Mouse (Mus musculus): ENCODE data around the gene Mipol1.

Mipol1 gene

DNA sequence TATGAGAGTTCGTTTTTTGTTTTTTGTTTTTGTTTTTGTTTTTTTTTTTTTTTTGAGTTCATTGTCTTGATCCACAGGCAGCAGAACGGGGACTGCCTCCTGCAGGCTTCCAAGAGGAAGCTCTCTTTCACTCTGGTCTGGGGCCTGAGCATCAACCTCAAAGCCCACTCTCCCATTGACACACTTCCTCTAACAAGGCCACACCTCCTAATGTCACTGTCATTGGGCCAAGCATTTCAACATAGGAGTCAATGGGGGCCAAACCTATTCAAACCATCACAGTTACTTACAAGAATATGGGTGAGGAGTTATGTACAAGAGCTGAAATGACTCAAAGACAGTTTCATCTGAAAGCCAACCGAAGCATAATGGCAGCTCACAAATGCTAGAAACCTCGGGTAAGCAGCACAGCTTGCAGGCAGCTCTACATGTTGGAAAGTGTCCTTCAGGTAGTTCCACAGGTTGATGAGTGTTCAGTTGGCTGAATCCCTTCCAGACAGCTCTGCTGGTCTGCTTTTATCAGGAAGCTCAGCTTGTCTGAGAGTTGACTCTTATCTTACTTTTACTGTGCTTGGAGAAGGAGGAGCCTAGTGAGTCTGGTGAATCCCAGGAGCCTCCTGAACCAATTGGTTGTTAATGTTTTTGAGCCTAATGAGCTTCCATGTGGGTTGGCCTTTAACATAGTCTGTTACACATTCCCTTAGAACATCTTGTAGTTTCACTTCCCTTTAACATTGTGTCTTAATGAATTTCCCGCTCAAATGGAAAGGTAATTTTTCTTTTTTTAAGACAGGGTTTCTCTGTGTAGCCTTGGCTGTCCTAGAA, 13.7 kb downstream of the Mipol1 start:
- 88% methylated on average over 5 of the region's 5 CpGs for WGBS

DNA sequence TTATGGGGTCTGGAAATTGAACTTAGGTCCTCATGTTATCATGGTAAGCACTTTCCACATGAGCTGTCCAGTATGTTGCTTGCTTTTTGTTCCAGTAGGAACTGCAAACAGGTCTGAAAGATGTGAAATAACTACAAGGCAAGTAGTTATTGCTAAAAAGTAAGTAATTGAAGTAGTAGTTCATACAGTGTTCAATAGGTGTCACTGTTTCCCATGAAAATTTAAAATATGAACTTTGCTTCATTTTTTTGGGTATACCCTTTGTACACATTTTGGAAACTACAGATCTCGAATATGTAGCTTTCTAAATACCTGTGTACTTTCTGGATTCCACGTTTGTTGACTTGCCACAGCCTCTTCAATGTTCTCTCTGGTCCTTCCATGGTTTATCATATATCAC, 28.3 kb downstream of the Mipol1 start:
- WGBS, result 47% methylated on average over 2 of the region's 2 CpGs

DNA sequence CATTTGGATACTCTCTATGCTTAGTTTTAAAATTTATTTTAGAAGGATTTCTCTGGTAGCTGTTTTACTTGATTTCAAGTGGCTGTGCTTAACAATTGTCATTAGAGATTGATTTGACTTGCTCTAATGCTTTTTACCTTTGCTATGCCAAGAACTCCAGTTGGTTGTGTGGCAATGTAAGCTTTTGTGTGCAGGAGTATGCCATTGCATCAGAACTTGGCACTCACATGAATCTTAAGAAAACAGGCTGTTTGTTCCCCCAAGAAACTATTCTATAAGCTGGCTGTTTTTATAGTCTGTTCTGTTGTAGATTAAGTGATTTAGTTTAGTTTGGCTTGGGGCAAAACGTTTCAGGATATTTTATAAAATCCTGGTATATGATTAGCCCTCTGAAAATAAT, 45.2 kb downstream of the Mipol1 start:
- WGBS, result 50% methylated on average over 1 of the region's 1 CpGs

DNA sequence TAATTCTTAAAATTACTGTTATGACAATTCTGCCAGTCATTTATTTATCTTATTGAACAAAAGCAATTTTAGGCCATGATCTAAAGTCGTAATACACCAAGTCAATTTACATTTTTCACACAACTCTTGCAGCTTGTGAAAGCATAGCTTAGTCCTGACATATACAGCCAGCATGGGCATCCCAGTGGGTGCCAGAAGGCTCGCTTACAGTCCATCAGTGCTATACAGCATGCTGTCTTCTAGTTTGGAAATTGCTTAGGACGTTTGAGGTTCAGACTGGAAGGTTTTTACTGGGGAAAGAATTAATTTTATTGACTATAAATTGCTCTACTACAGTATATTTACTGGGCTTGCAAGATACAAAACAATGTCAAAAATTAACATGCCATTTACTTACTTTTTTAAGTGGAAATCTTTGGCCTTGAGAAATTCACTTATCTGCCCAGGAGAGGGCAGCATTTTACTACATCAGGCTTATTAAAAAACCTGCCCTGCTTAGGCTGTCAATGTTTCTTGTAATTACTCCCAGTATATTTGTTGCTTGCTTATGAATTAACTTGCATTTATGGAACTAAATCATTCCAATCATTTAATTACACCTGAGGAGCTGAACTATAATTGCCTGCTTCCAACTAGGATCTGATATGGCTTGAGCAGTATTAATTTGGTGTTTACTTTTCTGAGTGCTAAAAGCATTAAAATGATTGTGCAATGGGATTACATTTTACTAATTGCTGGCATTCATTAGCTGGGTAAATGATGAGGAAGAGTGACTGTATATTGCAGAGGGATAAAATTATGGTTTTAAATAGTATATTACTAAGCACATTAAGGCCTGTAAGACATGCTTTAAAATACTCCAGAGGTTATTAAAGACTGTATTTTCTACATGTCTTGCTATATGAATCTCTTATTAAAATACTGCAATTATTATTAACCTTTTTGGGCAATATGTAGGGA, 51.2 kb downstream of the Mipol1 start:
- WGBS, result 66% methylated on average over 3 of the region's 3 CpGs

DNA sequence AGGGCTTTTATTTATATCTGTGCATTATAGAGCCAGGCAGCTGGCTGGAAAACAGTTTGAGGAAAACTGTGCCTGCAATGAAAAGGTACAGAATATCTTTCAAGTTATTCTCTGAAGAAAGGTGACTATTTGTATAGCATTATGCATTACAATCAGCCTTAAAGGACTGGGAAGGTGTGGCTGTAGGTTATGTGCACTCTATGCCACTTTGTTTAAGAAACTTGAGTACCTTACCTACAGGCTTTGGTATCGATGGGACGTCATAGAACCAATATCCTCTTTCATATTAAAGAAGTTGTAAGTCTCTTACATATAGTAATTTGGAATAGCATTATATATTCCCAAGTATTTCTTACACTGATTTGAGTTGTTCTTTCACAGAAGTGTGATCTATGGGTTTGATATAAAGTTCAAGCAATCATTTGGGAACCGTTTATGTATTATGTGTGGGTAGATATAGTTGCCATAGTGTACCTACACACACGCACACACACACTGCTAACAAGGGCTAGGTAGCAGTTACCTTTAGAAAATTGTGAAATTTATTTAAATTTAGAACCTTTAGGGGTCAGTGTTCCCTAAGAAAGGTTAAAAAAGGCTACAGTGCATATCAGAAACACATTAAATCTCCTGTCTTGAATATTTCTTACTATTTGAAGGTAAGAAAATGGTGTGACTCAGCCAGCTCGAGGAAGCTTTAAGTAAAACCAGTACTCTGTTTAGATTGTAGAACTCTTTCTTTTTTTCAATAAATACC, 55.3 kb downstream of the Mipol1 start:
- WGBS, result 84% methylated on average over 5 of the region's 5 CpGs

DNA sequence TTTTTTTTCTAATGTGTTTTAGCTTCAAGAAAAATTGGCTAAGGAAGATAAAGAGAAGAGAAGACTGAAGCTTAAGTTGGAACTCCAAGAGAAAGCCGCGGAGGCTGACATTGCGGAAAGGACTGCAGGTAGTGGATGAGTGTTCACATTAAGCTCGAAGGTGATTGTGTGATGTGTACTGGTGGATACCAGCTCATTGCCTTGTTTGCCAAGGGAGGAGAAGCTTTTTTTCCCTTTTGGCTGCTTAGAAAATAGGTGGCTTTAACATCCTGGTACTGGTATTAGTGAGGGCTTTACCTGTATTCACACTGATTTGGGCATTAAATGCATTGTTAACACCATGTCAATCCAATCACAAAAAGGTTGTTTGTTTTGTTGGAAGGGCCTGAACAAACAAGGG, 77.1 kb downstream of the Mipol1 start:
- WGBS, result 97% methylated on average over 4 of the region's 4 CpGs

DNA sequence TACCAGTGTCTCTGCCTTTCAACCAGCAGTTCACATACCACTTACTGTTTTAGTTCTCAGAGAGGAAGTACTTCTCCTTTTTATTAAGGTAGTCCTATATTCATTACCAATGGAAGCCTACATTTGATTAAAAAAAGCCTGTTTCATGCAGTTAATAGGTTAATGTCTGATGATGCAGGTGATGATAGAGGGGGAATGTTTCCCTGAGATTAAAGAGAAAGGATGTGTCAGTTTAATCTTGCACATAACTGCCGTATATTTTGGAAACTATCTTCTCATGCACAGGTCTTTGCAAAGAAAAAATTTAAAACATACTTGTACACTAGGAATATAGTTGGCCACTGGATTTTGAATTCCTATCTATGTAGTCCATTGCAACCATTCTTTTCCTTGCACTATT, 77.5 kb downstream of the Mipol1 start:
- 96% methylated on average over 1 of the region's 1 CpGs for WGBS

DNA sequence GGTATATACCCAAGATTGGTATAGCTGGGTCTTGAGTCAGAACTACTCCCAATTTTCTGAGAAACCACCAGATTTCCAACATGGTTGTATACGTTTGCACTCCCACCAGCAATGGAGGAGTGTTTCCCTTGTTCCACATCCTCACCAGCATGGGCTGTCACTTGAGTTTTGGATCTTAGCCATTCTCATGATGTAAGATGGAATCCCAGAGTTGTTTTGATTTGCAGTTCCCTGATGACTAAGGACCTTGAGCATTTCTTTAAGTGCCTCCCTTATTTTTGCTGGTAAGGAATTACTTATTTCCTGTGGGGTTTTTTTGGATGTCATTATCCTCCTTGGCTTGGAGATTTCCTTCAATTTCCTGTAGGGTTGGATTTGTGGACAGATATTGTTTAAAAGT, 108.8 kb downstream of the Mipol1 start:
- 76% methylated on average over 1 of the region's 1 CpGs for WGBS

DNA sequence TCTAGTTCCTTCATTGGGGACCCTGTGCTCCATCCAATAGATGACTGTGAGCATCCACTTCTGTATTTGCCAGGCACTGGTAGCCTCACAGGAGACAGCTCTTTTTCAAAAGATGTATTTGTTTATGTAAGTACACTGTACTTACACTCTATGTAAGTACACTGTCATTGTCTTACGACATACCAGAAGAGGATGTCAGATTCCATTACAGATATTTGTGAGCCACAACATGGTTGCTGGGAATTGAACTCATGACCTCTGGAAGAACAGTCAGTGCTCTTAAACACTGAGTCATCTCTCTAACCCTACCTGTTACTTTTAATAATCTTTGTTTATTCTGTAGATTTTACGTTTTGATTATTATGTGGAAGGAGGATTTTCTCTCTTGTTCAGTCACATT, 109.9 kb downstream of the Mipol1 start:
- WGBS, result 89% methylated on average over 2 of the region's 2 CpGs

DNA sequence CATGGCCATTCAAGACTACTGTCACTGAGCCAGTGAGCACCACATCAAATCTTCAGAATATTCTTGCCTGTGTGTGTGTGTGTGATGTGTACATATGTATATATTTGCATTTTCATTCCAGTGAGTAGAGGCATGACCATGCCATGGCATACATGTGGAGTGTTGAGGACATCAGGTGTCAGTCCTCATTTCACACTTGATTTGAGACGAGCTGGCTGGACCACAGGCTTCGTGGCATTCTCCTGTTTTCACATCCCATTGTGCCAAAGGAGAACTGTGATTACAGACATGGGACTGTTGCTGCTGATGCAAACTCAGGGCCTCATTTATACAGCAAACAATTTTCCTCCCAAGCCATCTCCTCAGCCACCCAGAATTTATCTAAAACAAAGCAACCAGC, 132.5 kb downstream of the Mipol1 start:
- WGBS, result 74% methylated on average over 2 of the region's 2 CpGs

DNA sequence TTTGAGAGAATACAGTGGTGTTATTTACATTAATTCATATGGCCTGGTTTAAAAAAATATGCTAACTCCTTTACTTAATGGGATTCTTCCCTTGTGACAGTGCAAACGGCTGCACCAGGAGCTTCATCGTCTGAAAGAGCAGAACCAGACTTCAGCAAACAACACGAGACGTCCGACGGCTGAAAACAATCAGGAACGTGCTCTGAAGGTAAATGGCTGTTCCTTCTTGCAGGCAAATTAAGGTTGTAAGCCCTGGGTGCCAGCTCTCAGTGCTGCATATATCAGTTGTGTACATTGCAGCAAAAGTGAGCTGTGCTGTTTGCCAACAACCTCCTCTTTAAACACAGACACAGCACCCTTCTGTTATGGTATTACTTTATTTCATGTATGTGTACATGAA, 133.8 kb downstream of the Mipol1 start:
- WGBS, result 73% methylated on average over 7 of the region's 7 CpGs

DNA sequence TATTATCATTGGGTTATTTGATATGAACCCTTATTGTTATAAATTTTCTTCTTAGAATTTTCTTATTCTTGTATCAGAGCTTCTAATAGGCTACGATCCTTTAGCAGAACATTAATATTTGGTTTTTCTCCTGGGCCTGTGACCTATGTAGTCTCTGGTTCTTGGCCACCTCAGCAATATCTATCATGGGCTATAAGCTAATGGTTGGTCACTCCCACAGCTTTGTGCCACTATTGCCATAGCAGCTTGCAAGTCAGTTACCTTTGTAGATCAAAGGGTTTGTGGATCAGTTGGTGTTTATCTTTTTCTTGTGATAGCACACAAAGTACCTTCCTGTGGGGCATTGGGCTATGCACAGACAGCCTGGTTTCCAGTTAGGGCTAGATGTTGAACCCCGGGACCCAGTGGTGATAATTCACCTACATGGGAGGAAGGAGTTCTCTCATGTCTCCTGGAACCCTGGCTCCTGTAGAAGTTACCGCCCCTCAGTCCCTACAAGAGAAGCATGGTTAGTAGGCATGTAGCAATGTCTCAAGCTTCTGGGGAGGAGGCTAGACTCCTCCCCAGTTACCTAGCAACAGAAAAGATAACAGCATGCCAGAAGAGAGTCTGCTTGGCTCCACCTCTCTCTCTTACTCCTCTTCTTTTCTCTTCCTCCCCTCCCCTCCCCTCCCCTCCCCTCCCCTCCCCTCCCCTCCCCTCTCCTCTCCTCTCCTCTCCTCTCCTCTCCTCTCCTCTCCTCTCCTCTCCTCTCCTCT, 141.7 kb downstream of the Mipol1 start:
- WGBS, result 95% methylated on average over 3 of the region's 3 CpGs

DNA sequence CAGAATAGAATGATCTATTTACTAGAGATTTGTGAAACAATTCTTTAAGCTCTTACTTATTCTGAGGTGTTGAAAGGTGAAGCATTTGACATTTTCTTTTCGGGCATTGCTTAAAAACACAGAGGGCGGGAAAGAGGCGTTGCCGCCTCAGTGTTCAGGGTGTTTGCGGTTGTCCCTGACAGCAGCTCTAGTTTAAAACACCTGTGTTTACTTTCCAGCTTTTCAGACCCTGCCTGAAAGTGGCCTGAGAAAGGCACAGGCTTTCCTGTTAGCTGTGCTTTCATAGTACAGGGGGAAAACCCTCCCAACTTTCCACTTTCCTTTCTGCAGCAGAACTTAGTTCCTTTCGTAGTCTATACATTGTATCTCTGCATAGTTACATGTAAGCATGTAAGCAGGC, 152.6 kb downstream of the Mipol1 start:
- 74% methylated on average over 6 of the region's 6 CpGs for WGBS

DNA sequence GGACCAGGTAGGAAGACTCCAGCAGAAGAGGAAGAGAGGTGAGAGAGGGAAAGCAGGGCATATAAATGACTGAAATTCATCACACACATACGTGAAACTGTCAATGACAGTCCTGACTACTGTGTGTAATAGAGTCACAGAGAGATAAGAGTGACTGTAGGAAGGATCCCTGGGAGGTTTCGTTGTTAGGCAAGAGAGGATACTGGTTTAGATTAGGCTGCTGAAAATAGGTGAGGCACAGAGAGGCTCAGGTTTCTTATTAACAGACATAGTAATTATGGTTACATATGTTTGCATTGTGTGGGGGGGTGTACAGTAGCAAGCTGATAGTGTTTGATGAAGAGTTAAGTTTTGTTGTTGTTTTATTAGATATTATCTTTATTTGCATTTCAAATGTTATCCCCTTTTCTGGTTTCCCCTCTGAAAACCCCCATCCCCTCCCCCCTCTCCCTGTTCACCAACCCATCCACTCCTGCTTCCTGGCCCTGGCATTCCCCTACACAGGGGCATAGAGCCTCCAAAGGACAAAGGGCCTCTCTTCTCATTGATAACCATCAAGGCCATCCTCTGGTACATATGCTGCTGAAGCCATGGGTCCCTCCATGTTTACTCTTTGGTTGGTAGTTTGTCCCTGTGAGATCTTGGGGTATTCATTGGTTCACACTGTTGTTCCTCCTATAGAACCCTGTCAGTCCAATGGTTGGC, 157.5 kb downstream of the Mipol1 start:
- 94% methylated on average over 2 of the region's 2 CpGs for WGBS

DNA sequence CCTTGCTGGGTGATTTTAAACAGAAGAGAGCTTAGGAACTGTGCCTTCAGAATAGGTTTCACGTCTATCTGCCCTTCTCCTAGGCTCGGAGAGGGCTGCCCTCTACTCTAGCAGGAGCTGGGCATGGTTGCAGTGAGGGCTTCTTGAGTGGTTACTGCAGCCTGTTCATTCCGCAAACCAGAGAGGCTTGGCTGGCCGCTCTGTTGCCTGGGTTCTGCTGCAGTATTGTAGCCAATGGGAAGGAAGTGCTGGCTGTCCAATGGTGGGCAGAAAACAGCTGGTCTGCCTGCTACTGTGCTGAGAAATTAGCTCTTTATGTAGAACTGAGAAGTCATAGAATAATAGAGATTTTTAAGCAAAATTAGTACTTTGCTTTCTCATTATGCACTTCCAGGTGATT, 169.3 kb downstream of the Mipol1 start:
- WGBS, result 58% methylated on average over 4 of the region's 4 CpGs

DNA sequence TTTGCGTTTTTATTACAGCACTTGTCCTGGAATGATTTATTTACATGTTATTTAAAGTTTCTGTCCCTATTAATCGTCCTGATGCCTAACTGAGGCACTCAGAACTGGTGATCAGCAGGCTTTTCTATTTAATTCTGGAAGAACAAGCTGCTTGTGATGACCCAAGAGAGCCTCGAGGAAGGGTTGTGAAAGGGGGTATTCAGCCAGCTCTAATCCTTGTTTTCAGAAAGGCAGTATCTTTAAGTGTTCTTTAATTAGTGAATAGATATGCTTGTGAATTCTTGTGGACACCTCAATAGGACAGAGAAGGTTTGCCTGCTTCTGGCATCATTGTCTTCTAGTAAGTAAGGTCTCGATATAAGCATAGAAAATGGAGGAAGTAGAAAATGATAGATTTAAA, 170.0 kb downstream of the Mipol1 start:
- WGBS, result 48% methylated on average over 4 of the region's 4 CpGs

DNA sequence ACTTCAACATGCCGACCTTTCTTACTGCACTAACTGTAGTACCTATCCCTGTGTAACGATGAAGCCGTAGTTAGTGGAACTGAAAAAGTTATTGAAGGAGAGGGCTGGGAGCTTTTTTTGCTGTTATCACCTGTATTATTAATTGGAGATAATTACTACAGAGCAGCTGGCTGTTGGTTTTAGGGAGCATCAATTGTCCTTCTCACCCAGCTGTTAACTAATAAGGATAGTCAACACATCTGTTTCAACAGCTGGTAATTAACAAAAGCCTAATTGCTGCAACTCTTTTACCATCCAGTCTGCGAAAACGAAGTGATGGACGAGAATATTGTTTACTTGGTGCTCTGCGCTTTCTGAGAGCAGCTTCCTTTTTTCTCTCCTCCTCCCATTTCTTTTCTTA, 170.9 kb downstream of the Mipol1 start:
- WGBS, result 39% methylated on average over 7 of the region's 7 CpGs

DNA sequence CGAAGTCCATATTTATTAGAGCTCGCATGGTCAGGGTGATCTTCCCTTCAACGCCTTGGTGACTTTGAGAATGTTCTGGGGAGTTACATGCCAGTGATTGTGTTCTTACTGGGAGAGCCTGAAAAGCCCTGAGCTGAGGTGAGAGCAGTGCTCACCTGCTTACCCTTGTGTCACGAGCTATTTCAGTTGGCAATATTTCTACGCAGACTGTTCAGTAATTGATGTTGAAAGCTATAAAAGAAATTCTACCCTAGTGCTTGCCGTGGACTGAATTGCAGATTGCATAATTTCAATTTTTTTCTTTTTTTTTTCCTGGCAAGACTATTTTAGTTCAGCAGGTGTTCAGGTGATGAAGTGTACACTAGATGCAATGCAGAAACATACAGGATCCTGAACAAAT, 172.1 kb downstream of the Mipol1 start:
- WGBS, result 95% methylated on average over 6 of the region's 6 CpGs

DNA sequence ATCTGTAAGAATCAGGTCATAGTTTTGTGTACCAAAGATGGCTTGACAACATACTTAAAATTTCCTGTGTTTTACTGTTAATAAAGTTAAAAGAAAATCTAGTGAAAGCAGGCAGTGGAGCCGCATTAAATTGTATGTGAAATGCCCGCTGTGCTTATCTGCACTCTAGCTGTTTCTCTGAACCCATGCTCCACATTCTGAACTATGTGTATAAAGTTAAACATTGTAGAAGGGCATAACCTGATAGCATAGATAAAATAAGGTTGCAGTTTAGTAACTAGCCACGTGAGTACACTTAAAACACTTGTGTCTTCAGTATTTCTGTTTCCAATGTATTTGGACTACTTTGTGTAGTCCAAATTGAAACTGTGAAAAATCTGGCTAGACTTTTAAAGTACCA, 183.6 kb downstream of the Mipol1 start:
- 92% methylated on average over 3 of the region's 3 CpGs for WGBS

DNA sequence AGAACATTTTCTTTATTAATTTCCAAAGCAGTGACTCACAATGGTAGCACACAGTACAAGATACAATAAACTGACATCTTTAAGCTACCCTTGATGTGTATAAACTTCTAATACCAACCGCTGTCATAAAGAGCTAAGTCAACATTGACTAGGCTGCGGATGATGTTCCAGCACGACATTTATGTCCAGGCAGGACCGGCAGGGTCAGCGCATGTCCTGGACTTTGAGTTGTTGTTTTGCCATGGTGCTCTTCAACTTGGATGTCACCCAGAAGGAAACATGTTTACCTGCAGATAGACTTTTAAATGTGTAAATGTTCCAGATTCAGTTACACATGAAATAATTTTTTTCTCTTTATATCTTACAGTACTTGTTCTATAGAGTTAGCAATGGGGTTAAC, 194.7 kb downstream of the Mipol1 start:
- WGBS, result 97% methylated on average over 5 of the region's 5 CpGs

DNA sequence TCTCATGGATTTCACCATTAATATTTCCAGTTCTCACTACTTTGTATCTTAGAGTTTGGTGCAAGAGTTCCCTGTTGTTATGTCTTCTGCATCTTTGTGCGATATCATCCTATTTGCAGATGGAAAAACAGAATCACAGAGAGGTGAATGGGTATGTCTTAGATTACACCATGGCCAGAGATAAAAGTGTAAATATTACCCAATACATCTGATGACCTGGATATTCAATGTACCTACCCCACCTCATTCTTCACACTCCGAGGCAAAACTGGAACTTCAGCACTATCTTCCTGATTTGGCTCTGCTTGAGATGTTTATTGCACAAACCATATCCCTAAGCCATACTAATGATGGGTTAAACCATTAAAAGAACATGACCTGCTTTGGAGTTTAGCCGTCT, 198.0 kb downstream of the Mipol1 start:
- WGBS, result 96% methylated on average over 3 of the region's 3 CpGs

All from cerebral cortex, adult 2 months (tissue).